Mouse (Mus musculus): Measurements from ENCODE around the gene Cpt1b.

- TF ChIP-seq CTCF (IDR thresholded peaks at IDR 0.05; ENCODE audit: borderline replicate concordance, insufficient read depth, low read depth, low read length) (no peak), POLR2A (IDR thresholded peaks at IDR 0.05; ENCODE audit: borderline replicate concordance, insufficient read depth, low read length) (no peak)
Measured at GRCm38 (mm10) chr15:89426716-89427115, 1.1 kb upstream of the Cpt1b start.

Data from cerebellum, adult 2 months (tissue).